Mouse (Mus musculus): ENCODE results near the gene Lrr1.

GRCm38 (mm10) chr12:69159578-69159940, 9.1 kb upstream of the Lrr1 start:
- 0 out of 2 replicates have a peak, but pooled peaks have one; percentile 35 for TF ChIP-seq ZC3H11A (IDR thresholded peaks at IDR 0.05; ENCODE audit: low read depth, low read length)
- peak; percentile 94 for TF ChIP-seq ZNF384 (IDR thresholded peaks at IDR 0.05; ENCODE audit: low read depth, low read length)
- peak in 2 of 3 experiments; percentile 20 to 62; a peak in 5 of 6 replicates for TF ChIP-seq CTCF (IDR thresholded peaks at IDR 0.05 in 2 of 3, conservative IDR thresholded peaks at IDR 0.05 in 1 of 3; ENCODE audit: control insufficient read depth in 1 of 3, insufficient read depth in 1 of 3, low read depth in 2 of 3, low read length in 3 of 3, poor library complexity in 1 of 3, severe bottlenecking in 1 of 3)
- TF ChIP-seq MAX (IDR thresholded peaks at IDR 0.05; ENCODE audit: low read length) = no peak
- no peak for TF ChIP-seq MXI1 (IDR thresholded peaks at IDR 0.05; ENCODE audit: low read depth, low read length)
- TF ChIP-seq GABPA (IDR thresholded peaks at IDR 0.05; ENCODE audit: low read depth, low read length) = no peak
- TF ChIP-seq RCOR1 (IDR thresholded peaks at IDR 0.05; ENCODE audit: low read depth, low read length) = no peak
- TF ChIP-seq GATA1 (IDR thresholded peaks at IDR 0.05; ENCODE audit: low read depth, low read length) = no peak
- TF ChIP-seq POLR2A (IDR thresholded peaks at IDR 0.05; ENCODE audit: control insufficient read depth in 1 of 2, insufficient read depth in 1 of 2, low read depth in 1 of 2, low read length in 2 of 2, poor library complexity in 1 of 2) = no peak
- no peak for TF ChIP-seq MEF2A (IDR thresholded peaks at IDR 0.05; ENCODE audit: extremely low read depth, insufficient replicate concordance, low read depth, low read length, poor library complexity, severe bottlenecking)
